Mouse (Mus musculus) hindbrain, embryonic 15.5 days (tissue): ENCODE results near the gene Kras. TPM values are rescaled to one million over a fixed set of nuclear protein-coding genes. Genes with fewer than 3 reads are reported as not detected.

Experiments
- ATAC-seq: fragments of 200-750 bp; cut with Nextera tagmentation; 2 replicates; pipeline ENCODE4 v1.8.0; 2017; ENCODE audit warnings: low read depth, moderate number of reproducible peaks, moderate TSS enrichment; ENCODE audit not compliant: low FRiP score
- H3K27ac ChIP-seq: fragments of 300-500 bp; sonication (generic); replicated peaks from 2 replicates; pipeline ENCODE4 v1.5.1; 2015; ENCODE audit warnings: mild to moderate bottlenecking, inconsistent platforms
- H3K27me3 ChIP-seq: fragments of 300-500 bp; sonication (generic); 2 replicates; pipeline ENCODE4 v1.6.1; 2015; ENCODE audit warnings: control low read depth, inconsistent platforms
- H3K36me3 ChIP-seq: fragments of 300-500 bp; sonication (generic); 2 replicates; pipeline ENCODE4 v1.6.1; 2015; ENCODE audit warnings: control low read depth, inconsistent platforms
- H3K4me1 ChIP-seq: fragments of 300-500 bp; sonication (generic); replicated peaks from 2 replicates; pipeline ENCODE4 v1.6.1; 2015; ENCODE audit warnings: control low read depth, inconsistent platforms
- H3K4me2 ChIP-seq: fragments of 300-500 bp; sonication (generic); 2 replicates; pipeline ENCODE4 v1.6.1; 2015; ENCODE audit warnings: moderate library complexity, mild to moderate bottlenecking, inconsistent platforms
- H3K4me3 ChIP-seq: fragments of 300-500 bp; sonication (generic); 2 replicates; pipeline ENCODE4 v1.5.1; 2015; ENCODE audit warnings: mild to moderate bottlenecking, inconsistent platforms
- H3K9ac ChIP-seq: fragments of 300-500 bp; sonication (generic); 2 replicates; pipeline ENCODE4 v1.6.1; 2015; ENCODE audit warnings: inconsistent platforms
- H3K9me3 ChIP-seq: fragments of 300-500 bp; sonication (generic); 2 replicates; pipeline ENCODE4 v1.6.1; 2016; ENCODE audit warnings: control low read depth, inconsistent platforms
- WGBS: fragments of 180-500 bp; shearing (Covaris S2); methylation state at CpG from one replicate; pipeline ENCODE4 v1.1.7; 2015; 5-methylcytosine and 5-hydroxymethylcytosine counted together
- polyA plus RNA-seq: library from polyadenylated mRNA; unstranded; fragments of >200 nt; fragmentation: Nextera tagmentation; extraction: Ambion mirVana; gene quantifications from 2 replicates; pipeline ENCODE4 v1.2.1, GENCODE M21; 2015

Gene Kras
- polyA plus RNA-seq, 1 experiment from 2014 or later: 85.4 TPM

DNA sequence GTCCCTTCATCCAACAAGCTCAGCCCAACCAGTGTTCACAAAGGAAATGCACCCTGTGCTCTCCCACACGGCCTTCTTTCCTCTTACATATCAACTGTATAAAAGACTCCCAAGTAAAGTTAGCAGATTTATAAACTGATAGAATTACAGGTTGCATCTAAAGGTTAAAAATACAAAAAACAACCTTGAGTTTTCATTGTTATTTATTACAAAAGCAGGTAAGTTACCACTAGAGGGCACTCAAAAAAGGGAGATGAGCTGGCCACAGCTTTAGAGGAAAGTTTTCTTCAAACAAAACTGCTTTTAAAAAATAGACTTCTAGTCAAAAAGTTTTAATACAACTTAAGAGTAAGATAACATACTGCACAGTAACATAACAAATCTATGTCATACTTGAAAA lies 7.5 kb downstream of the Kras start:
- Histone ChIP-seq H3K4me2 (no peak overlapping the region), H3K36me3 (peaks cover 21% of the 10 kb centered on the region), H3K27ac (no peak overlapping the region), H3K4me3 (no peak overlapping the region), H3K27me3 (no peaks in the 10 kb centered on the region), H3K9me3 (no peaks in the 10 kb centered on the region), H3K4me1 (peaks cover 5% of the 10 kb centered on the region; the same call in 1 of the 2 replicates), H3K9ac (no peak overlapping the region)
- ATAC-seq: no peak
- 47% methylated on average over 1 of the region's 1 CpGs for WGBS

DNA sequence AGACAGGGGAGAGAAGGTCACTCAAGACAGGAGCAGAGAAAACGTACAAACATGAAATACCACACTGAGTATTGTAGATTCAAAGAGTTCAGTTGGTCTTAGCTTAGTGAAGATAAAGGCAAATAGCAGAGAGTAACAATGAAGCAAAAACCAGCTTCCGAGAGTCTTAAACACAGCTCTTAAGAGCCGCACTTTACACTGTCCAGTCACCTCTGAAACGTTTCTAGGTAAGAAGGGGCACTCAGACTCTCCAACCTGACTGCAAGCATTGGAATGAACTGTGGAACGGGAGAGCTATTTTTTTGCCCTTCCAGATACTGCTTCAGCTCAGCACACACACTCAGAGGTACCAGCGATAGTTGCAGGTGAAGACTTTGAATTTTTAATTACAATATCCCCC lies 9.8 kb downstream of the Kras start:
- H3K36me3 ChIP-seq: peaks cover 14% of the 10 kb centered on the region
- H3K9ac ChIP-seq: no peak overlapping the region
- no peak overlapping the region for H3K4me3 ChIP-seq
- H3K27ac ChIP-seq: no peak overlapping the region
- no peak overlapping the region for H3K4me2 ChIP-seq
- H3K9me3 ChIP-seq: no peaks in the 10 kb centered on the region
- no peak for ATAC-seq
- no peaks in the 10 kb centered on the region for H3K27me3 ChIP-seq
- WGBS: 88% methylated on average over 6 of the region's 6 CpGs
- no peaks in the 10 kb centered on the region for H3K4me1 ChIP-seq

DNA sequence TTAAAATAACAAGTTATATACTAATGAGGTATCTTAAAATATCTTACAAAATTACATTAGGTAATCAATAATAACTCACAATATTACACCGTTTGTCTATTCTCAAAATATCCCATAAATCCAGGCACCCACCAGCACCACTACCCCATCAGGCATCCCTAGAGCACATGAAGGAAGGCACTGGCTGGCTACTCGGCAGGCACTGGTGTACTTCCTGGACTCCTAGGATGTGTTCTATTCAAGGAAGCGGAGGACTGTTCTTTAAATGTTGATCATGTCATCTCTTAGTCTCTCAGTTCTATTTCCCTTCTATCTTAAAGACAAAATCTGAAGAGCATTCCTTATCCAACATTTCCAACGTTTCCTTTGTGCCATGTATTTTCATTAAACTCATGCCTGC lies 12.9 kb downstream of the Kras start:
- H3K9ac ChIP-seq: no peak overlapping the region
- H3K4me1 ChIP-seq: no peaks in the 10 kb centered on the region
- H3K4me2 ChIP-seq: no peak overlapping the region
- no peaks in the 10 kb centered on the region for H3K9me3 ChIP-seq
- WGBS: 82% methylated on average over 4 of the region's 4 CpGs
- no peak for ATAC-seq
- H3K27me3 ChIP-seq: no peaks in the 10 kb centered on the region
- peaks cover 4% of the 10 kb centered on the region; the same call in 1 of the 2 replicates for H3K36me3 ChIP-seq
- H3K4me3 ChIP-seq: no peak overlapping the region
- no peak overlapping the region for H3K27ac ChIP-seq

DNA sequence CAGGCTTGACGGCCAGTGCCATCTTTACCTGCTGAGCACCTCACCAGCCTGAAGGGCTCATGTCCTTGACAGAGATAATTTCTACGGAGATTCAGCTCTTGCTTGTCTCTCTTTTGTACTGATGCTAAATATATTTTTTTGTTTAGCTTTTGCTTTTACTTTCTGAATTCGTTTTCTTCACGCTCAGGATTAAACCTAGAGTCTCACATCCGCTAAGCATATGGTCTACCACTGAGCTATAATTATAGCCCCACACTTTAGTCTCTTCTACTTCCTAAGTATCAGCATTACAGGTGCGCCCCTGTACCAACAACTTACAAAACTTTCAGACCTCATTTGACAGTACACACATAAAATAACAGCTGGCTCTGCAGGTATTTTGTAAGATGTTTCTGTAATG lies 14.7 kb downstream of the Kras start:
- H3K9ac ChIP-seq: no peak overlapping the region
- H3K36me3 ChIP-seq: peaks cover 16% of the 10 kb centered on the region

DNA sequence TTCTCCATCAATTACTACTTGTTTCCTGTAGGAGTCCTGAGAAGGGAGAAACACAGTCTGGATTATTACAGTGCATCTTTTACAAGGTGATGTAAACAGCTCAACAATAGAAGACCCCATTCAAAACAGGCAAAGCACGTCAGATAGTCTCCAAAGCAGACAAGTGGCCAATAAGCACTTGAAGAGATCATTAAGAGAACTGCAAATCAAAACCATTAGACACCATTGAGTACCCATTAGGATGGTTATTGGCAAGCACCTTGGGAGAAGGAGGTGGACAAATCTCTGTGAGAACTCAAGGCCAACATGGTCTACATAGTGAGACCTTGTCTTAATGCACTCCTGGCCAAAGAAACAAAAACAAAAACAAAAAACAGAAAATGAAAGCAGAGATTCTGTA lies 15.6 kb downstream of the Kras start:
- Histone ChIP-seq H3K27me3 (no peaks in the 10 kb centered on the region), H3K9ac (no peak overlapping the region), H3K27ac (no peak overlapping the region), H3K4me1 (no peaks in the 10 kb centered on the region), H3K4me2 (no peak overlapping the region), H3K9me3 (no peaks in the 10 kb centered on the region), H3K4me3 (no peak overlapping the region), H3K36me3 (peaks cover 18% of the 10 kb centered on the region)
- ATAC-seq: no peak
- 77% methylated on average over 1 of the region's 1 CpGs for WGBS

More for the DNA sequence above, 14.7 kb downstream of the Kras start:
- WGBS: 89% methylated on average over 6 of the region's 6 CpGs
- Histone ChIP-seq H3K4me2 (no peak overlapping the region), H3K27me3 (no peaks in the 10 kb centered on the region), H3K4me1 (no peaks in the 10 kb centered on the region), H3K27ac (no peak overlapping the region), H3K4me3 (no peak overlapping the region), H3K9me3 (no peaks in the 10 kb centered on the region)
- no peak for ATAC-seq

DNA sequence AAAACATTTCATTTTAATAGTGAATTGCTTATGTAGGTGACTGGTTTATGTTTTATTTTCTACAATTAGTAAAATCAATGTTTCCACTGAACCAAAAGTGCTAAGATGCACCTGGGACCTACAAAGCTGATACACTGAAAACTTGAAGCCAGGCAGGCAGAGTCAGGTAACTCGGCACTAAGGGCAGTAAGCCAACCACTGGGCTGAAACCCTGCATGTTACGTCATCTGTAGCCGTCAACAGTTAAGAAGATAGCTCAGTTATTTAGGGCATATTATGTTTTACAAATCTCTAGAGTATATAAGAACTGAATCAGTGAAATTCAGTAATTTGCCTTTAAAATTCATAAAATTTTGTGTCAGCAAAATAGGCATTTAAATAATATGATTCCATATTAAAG lies 23.7 kb downstream of the Kras start:
- Histone ChIP-seq H3K4me3 (no peak overlapping the region), H3K27me3 (no peaks in the 10 kb centered on the region), H3K9ac (no peak overlapping the region), H3K4me2 (no peak overlapping the region), H3K4me1 (no peaks in the 10 kb centered on the region), H3K27ac (no peak overlapping the region), H3K36me3 (peaks cover 7% of the 10 kb centered on the region), H3K9me3 (no peaks in the 10 kb centered on the region)
- ATAC-seq: no peak
- 88% methylated on average over 3 of the region's 3 CpGs for WGBS

DNA sequence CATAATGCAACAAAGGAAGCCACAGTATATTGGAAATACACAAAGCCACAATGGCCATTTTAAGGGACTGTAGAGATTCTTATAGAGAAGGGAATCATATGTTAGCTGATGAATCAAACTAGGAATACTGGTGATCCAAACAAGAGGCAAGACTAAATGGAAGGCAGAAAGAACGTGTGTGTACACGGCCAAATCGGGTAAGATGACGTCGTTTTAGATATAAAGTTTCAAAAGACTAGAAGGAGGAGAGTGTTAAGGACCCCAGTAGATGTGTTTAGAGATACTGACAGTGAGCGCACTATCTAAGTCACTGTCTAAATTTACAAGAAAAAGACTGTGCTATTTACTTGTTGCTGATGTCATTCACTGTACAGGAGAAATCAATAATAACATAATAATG lies 25.8 kb downstream of the Kras start:
- no peak overlapping the region for H3K4me3 ChIP-seq
- no peak for ATAC-seq
- H3K27me3 ChIP-seq: no peaks in the 10 kb centered on the region
- 91% methylated on average over 6 of the region's 6 CpGs for WGBS
- H3K27ac ChIP-seq: no peak overlapping the region
- peaks cover 7% of the 10 kb centered on the region for H3K36me3 ChIP-seq
- no peak overlapping the region for H3K9ac ChIP-seq
- H3K4me2 ChIP-seq: no peak overlapping the region
- no peaks in the 10 kb centered on the region for H3K4me1 ChIP-seq
- H3K9me3 ChIP-seq: no peaks in the 10 kb centered on the region

DNA sequence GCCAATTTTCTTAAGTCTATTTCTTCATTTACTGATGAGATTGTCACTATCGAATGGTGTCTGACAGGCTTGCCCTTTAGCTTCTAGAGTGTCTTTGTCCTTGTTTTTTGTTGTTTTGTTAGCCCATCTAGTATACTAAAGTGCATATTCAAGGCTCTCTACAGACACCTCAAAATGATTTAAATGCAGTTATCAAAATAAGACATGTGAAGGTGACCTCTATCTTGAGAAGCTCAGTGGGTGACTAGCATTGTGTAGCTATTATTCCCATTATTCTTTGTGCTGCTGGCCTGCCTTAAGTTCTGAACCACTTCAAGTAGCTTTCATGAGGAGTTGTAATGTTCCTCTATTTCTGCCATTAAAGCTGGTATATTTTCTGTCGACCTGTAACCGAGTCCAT lies 34.2 kb downstream of the Kras start:
- WGBS: 88% methylated on average over 3 of the region's 3 CpGs

DNA sequence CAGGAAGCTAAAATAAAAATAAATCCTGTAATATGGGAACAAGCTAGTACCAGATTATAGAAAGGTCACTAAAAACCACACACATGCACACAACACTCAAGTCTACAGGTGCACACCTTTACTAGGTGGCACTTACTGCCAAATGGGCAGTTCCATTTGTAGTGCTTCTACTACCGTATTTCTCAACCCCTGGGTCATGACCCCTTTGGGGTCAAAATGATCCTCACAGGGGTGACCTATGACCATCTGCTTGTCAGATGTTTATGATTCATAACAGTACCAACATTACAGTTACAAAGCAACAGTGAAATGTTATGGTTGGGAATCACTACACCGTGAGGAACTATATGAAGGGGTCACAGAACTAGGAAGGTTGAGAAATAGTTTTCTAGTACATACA lies 36.1 kb downstream of the Kras start:
- H3K4me3 ChIP-seq: no peak overlapping the region
- H3K27ac ChIP-seq: no peak overlapping the region
- H3K4me1 ChIP-seq: peaks cover 16% of the 10 kb centered on the region
- no peaks in the 10 kb centered on the region for H3K27me3 ChIP-seq
- peaks cover 7% of the 10 kb centered on the region; the same call in 1 of the 2 replicates for H3K36me3 ChIP-seq
- no peak overlapping the region for H3K4me2 ChIP-seq
- no peak overlapping the region for H3K9ac ChIP-seq
- no peaks in the 10 kb centered on the region for H3K9me3 ChIP-seq
- WGBS: 87% methylated on average over 2 of the region's 2 CpGs
- ATAC-seq: no peak

More for the DNA sequence above, 34.2 kb downstream of the Kras start:
- H3K4me3 ChIP-seq: no peak overlapping the region
- no peaks in the 10 kb centered on the region for H3K9me3 ChIP-seq
- no peak for ATAC-seq
- peaks cover 9% of the 10 kb centered on the region; the same call in 1 of the 2 replicates for H3K4me1 ChIP-seq
- no peak overlapping the region for H3K27ac ChIP-seq
- peaks cover 16% of the 10 kb centered on the region for H3K36me3 ChIP-seq
- H3K4me2 ChIP-seq: no peak overlapping the region
- no peaks in the 10 kb centered on the region for H3K27me3 ChIP-seq
- no peak overlapping the region for H3K9ac ChIP-seq

DNA sequence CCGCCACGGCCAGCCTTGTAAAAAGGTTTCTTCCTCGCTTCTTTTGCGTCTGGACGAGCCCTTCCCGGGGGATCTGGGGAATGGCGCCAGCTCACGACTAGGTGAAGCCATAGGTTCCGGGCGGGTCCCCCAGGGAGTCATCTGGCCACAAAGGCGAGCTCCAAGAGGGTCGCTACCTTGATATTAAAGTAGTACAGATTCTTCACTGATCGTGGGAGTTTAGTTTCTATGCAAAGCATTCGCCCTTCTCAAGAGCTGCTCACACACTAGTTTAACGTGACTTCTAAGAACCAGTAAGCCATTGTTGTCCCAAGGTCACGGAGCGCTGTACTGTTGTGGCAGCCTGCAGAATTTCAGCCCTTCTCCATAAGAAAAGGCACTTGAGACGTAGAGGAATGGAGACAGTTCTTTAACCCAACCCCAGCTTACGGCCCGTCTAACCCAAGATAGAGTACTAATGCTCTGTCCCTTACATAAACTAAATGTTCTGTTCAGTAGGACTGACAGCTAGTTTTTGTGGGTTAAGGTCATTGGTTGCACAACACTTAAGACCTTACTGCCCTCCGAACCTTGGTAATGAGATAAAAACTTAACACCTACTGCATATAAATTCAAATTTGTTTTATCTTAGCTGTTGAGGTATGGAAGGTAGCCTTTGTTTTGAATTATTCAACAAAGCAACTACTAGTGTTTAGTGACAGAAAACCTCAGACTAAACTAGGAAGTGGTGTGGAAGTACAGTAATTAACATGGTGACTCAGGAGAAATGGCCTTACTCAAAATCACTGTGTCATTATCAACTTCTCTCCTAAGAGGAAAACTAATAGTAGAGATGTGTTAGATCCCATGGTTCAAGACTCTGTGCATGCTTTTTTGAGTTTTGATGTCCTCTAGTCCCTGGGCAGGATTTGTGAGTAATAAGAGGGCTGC lies 38.4 kb downstream of the Kras start:
- WGBS: 4% methylated on average over 21 of the region's 21 CpGs
- ATAC-seq: peak; percentile 53; the same call in 1 of the 2 replicates
- Histone ChIP-seq H3K4me2 (peak overlapping the region; percentile 70), H3K9me3 (no peaks in the 10 kb centered on the region), H3K36me3 (no peaks in the 10 kb centered on the region), H3K27ac (peak overlapping the region; percentile 93), H3K4me3 (peak overlapping the region; percentile 70), H3K4me1 (peaks cover 16% of the 10 kb centered on the region), H3K9ac (peak overlapping the region; percentile 73), H3K27me3 (no peaks in the 10 kb centered on the region)

DNA sequence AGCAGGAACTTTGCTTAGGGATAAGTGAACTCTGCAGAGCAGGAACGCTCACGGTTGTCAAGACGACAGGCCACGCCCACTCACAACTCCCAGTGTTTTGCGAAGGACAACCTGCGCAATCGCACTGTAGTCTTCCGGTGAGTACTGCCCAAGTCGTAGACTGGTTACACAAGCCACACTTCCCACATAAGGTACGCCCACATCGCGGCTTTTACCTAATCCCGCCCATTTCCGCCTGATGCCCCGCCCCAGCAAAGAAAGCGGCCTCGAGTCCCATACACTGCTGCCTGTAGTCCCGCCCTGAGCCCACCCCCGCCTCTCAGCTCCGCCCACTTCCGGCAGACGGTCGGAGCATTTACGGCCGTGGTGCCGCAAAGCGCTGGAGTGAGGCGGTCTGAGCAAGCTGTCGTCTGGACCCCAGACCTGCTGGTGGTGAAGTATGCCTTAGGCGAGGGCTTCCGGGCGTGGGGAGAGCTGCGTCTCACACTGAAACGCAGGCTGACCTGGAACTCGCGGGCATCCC lies 39.2 kb downstream of the Kras start, which contains the start of the genes Casc1 and Etfrf1:
Casc1 (minus strand) TSS at position 190 of the 523 bp plus-strand sequence.
Etfrf1 (plus strand) TSS at position 319 of the 523 bp plus-strand sequence.
- H3K27ac ChIP-seq: peak within 1 kb of the TSS; percentile 93
- H3K4me2 ChIP-seq: peak within 1 kb of the TSS; percentile 70
- no peaks in the 10 kb centered on the region for H3K36me3 ChIP-seq
- under 1% methylated on average over 36 of the region's 36 CpGs for WGBS
- peak; percentile 100 for ATAC-seq
- peak within 1 kb of the TSS; percentile 73 for H3K9ac ChIP-seq
- peaks cover 16% of the 10 kb centered on the region for H3K4me1 ChIP-seq
- H3K27me3 ChIP-seq: no peaks in the 10 kb centered on the region
- peak within 1 kb of the TSS; percentile 70 for H3K4me3 ChIP-seq
- no peaks in the 10 kb centered on the region for H3K9me3 ChIP-seq

DNA sequence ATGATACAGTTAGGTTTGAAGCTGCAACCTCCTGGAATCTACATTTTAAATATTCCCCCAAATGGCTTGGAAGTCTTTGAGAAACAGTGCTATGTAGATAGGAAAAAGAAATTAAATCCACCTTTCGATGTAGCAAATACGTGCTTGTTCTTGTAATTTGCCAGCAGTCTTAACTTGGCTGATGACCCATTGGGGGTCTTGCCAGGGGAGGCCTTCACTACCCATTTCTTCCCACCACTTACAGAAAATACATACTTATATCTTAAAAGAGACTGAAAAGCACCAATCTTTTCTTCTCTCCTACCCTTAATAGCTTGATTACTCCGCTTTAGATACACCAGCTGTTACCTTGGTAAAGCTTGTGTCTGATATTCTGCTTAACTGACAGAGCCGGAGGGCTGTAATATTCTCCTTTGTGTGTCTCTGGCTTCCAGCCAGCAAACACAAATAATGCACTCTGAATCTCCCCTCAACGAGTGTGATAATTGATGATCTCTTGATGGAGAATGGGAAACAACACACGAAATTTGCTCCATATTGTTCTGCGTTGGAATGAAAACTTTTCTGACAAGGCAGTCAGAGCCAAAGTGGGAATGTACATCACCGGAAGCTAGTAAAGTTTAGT lies 39.9 kb downstream of the Kras start:
- Histone ChIP-seq H3K4me3 (peak overlapping the region; percentile 70), H3K4me2 (peak overlapping the region; percentile 61), H3K27ac (no peak overlapping the region), H3K9me3 (no peaks in the 10 kb centered on the region), H3K27me3 (no peaks in the 10 kb centered on the region), H3K4me1 (peaks cover 16% of the 10 kb centered on the region), H3K36me3 (no peaks in the 10 kb centered on the region), H3K9ac (no peak overlapping the region)
- ATAC-seq: 0 out of 2 replicates have a peak, but pooled peaks have one; percentile 4
- 27% methylated on average over 8 of the region's 8 CpGs for WGBS
